Mouse (Mus musculus): ENCODE measurements around the gene Aldh2. TPM values are rescaled to one million over a fixed set of nuclear protein-coding genes. Genes with fewer than 3 reads are reported as not detected.
"Not testable (repeated sequence)": the region's sequence is repeated elsewhere in the genome, so short reads cannot be mapped to it uniquely, and the experiment has no call there.

Aldh2 gene
- 24.6 and 39.3 TPM in 2 replicates for polyA plus RNA-seq (2014; fragmentation: Nextera tagmentation; extraction: Ambion mirVana)

DNA sequence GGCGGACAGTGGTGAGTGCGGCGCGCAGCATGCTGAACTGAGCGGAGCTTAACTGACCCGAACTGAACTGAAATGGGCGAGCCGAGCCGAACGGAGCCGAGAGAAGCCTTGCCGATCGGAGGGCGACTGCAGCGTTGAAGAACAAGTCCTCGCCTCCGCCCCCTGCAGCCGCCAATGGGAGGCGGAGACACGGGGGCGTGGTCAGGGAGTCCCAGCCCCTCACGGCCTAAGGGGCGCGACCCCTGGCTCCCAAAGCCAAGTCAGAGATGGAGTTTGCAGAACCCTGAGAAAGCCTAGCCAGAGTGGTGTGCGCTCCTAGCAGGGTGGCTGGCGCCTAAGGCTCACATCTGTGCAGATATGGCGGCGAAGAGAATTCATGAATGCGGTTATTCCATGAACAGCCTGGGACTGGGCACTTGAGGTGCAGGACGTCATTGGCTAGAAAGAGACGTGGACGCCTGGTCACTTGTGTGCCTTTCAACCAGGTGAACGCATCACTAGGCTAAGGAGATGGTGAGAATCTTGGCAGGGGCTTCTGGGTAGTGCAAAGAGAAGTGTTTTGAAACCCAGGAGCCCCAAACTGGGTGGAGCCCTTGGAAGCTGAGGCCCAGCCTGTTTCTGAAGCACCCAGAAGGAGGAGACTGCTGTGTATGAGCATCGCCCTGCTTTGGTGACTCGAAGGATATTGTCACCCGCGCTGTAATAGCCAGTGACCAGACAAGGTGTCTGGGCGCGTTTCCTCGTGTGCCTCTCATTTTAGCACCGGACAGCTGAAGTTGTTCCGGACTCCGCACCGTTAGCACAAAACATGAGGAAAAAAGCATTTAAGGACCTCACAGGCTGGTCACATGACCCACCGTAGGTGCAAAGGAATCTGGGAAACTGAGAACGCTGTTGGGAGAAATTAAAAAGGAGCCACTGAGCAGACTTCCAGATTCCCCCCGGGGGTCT lies at the start of gene Aldh2:
Gene Aldh2, minus strand, starts transcription at position 374 of the 951 bp plus-strand sequence.
- H3K4me3 ChIP-seq (ENCODE audit: low read depth, low read length), result peak within 1 kb of the TSS; percentile 59
- peak within 1 kb of the TSS; percentile 94 for H3K4me2 ChIP-seq
- H3K27ac ChIP-seq (ENCODE audit: low read depth, low read length), result peak within 1 kb of the TSS; percentile 62
- no peaks in the 10 kb centered on the region for H3K9me3 ChIP-seq (replicated peaks; ENCODE audit: control insufficient read depth, low read length)
- H3K27me3 ChIP-seq (ENCODE audit: control insufficient read depth, insufficient read depth, low read length), result peaks cover 4% of the 10 kb centered on the region
- H3K4me1 ChIP-seq (ENCODE audit: control insufficient read depth, insufficient read depth, low read length), result peaks cover 14% of the 10 kb centered on the region
- peak within 1 kb of the TSS; percentile 76 for H3K9ac ChIP-seq (ENCODE audit: low read depth, low read length)
- H3K36me3 ChIP-seq (ENCODE audit: control insufficient read depth, insufficient read depth, low read length), result no peaks in the 10 kb centered on the region
- WGBS (ENCODE audit: insufficient replicate concordance), result 3% methylated on average over 47 of the region's 47 CpGs
- ATAC-seq (replicated peaks; ENCODE audit: insufficient number of reproducible peaks, low FRiP score, low TSS enrichment), result peak; percentile 85

DNA sequence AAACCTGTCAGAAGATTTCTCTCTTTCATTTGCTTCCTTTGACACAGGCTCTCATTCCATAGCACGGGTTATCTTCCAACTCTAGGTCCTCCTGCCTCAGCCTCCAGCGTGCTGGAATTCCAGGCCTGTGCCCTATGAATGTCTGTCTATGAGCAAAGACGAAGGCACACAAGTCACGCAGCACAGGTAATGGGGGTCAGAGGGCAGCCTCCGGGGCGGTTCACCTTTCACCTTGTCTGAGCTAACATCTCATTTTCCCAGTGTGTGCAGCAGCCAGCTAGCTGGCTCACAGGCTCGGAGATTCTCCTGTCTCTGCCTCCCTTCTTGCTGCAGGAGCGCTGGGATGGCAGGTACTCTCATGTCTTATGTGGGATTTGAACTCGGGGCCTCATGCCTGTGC lies 46.0 kb upstream of the Aldh2 start:
- ATAC-seq (replicated peaks; ENCODE audit: insufficient number of reproducible peaks, low FRiP score, low TSS enrichment), result no peak

DNA sequence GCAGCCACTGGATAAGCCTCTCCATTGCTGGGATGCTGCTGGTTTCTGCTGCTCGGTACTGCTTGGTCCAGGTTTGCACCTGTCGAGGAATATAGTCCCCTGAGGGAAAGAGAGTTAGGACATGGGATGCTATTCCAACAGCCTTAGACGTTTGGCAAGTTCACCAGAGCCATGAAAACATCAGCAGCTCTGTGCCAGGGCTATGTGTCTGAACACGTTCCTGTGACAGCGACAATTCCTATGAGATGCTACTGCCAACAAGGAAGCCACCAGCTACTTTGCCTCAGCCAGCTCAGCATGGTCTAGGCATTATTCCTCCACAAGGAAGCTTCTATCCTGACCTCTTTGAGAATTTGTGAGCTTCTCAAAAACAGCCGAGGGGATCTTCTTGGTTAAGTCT lies 43.7 kb upstream of the Aldh2 start:
- Histone ChIP-seq H3K9me3 (replicated peaks; ENCODE audit: control insufficient read depth, low read length) (no peaks in the 10 kb centered on the region), H3K36me3 (ENCODE audit: control insufficient read depth, insufficient read depth, low read length) (no peaks in the 10 kb centered on the region), H3K4me2 (no peak overlapping the region), H3K27me3 (ENCODE audit: control insufficient read depth, insufficient read depth, low read length) (no peaks in the 10 kb centered on the region), H3K27ac (ENCODE audit: low read depth, low read length) (no peak overlapping the region), H3K9ac (ENCODE audit: low read depth, low read length) (no peak overlapping the region), H3K4me3 (ENCODE audit: low read depth, low read length) (no peak overlapping the region), H3K4me1 (ENCODE audit: control insufficient read depth, insufficient read depth, low read length) (no peaks in the 10 kb centered on the region)
- ATAC-seq (replicated peaks; ENCODE audit: insufficient number of reproducible peaks, low FRiP score, low TSS enrichment), result no peak
- WGBS (ENCODE audit: insufficient replicate concordance), result 77% methylated on average over 6 of the region's 6 CpGs

More for the DNA sequence above, 46.0 kb upstream of the Aldh2 start:
- WGBS (ENCODE audit: insufficient replicate concordance), result 86% methylated on average over 9 of the region's 9 CpGs
- Histone ChIP-seq H3K4me3 (ENCODE audit: low read depth, low read length) (no peak overlapping the region), H3K9ac (ENCODE audit: low read depth, low read length) (no peak overlapping the region), H3K36me3 (ENCODE audit: control insufficient read depth, insufficient read depth, low read length) (no peaks in the 10 kb centered on the region), H3K27ac (ENCODE audit: low read depth, low read length) (no peak overlapping the region), H3K9me3 (replicated peaks; ENCODE audit: control insufficient read depth, low read length) (no peaks in the 10 kb centered on the region), H3K27me3 (ENCODE audit: control insufficient read depth, insufficient read depth, low read length) (no peaks in the 10 kb centered on the region), H3K4me1 (ENCODE audit: control insufficient read depth, insufficient read depth, low read length) (no peaks in the 10 kb centered on the region), H3K4me2 (no peak overlapping the region)

DNA sequence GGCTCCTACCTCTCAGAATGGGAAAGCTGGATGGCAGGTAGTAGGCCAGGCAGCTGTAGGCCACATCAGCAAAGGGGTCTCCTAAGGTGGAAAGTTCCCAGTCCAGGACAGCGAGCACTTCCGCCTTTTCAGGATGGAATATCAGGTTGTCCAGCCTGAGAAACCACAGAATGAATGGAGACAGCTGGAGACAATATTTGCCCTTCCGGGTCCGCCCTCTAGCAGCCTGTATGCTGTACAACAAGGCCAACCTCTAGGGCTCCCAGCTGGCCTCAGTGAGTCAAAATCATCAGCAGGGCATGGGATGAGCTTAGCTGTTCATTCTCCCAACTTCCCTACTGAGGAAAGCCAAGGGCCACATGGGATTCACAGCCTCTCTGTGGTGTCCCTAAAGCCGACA lies 41.0 kb upstream of the Aldh2 start:
- H3K4me1 ChIP-seq (ENCODE audit: control insufficient read depth, insufficient read depth, low read length), result no peaks in the 10 kb centered on the region
- no peak overlapping the region for H3K4me3 ChIP-seq (ENCODE audit: low read depth, low read length)
- no peak overlapping the region for H3K4me2 ChIP-seq
- no peak for ATAC-seq (replicated peaks; ENCODE audit: insufficient number of reproducible peaks, low FRiP score, low TSS enrichment)
- H3K27ac ChIP-seq (ENCODE audit: low read depth, low read length), result no peak overlapping the region
- no peaks in the 10 kb centered on the region for H3K9me3 ChIP-seq (replicated peaks; ENCODE audit: control insufficient read depth, low read length)
- no peaks in the 10 kb centered on the region for H3K36me3 ChIP-seq (ENCODE audit: control insufficient read depth, insufficient read depth, low read length)
- WGBS (ENCODE audit: insufficient replicate concordance), result 79% methylated on average over 5 of the region's 5 CpGs
- no peaks in the 10 kb centered on the region for H3K27me3 ChIP-seq (ENCODE audit: control insufficient read depth, insufficient read depth, low read length)
- no peak overlapping the region for H3K9ac ChIP-seq (ENCODE audit: low read depth, low read length)

DNA sequence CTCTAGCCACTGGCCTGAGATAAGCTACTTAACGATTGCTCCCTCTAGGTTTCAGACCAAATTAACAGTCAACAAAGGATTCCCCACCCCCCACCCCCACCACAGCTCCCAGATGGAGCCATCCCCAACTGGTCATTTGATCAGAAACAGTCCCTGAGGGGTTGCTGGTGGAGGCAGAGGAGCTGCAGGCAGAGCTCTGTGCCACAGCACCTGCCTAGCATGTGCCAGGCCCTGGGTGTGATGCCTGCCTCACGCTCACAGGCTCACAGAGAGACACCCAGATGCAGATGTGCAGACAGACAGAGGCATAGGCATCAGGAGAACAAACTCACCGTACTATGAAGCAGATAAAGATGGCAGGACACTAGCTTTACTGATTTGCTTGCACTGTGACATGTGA lies 39.2 kb upstream of the Aldh2 start:
- H3K4me2 ChIP-seq, result no peak overlapping the region
- no peaks in the 10 kb centered on the region for H3K9me3 ChIP-seq (replicated peaks; ENCODE audit: control insufficient read depth, low read length)
- no peak overlapping the region for H3K27ac ChIP-seq (ENCODE audit: low read depth, low read length)
- 28% methylated on average over 3 of the region's 3 CpGs for WGBS (ENCODE audit: insufficient replicate concordance)
- H3K4me3 ChIP-seq (ENCODE audit: low read depth, low read length), result no peak overlapping the region
- no peaks in the 10 kb centered on the region for H3K27me3 ChIP-seq (ENCODE audit: control insufficient read depth, insufficient read depth, low read length)
- H3K9ac ChIP-seq (ENCODE audit: low read depth, low read length), result no peak overlapping the region
- ATAC-seq (replicated peaks; ENCODE audit: insufficient number of reproducible peaks, low FRiP score, low TSS enrichment), result no peak
- no peaks in the 10 kb centered on the region for H3K4me1 ChIP-seq (ENCODE audit: control insufficient read depth, insufficient read depth, low read length)
- no peaks in the 10 kb centered on the region for H3K36me3 ChIP-seq (ENCODE audit: control insufficient read depth, insufficient read depth, low read length)

DNA sequence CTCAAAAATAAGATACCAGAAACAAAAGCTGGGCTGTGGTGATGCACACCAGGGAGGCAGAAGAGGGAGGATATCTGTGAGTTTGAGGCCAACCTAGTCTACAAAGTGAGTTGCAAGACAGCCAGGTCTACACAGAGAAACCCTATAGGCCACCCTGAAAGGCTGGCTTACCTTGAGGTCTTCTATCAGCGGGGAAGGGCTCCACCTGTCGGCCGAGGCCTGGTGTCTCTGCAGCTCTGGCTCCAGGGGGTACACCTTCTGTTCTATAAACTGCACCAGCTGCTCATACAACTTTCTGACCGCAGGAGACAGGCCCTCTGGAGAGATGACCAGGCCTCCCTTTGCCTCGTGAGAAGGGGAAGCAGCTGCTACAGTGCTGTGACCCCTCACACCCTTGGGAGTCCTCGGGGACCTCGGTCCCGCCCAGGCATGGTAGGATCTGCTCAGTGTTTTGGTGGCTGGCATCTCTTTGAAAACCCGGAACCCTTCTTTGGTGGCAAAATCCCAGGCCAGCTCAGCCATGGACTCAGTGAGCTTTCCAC lies 37.6 kb upstream of the Aldh2 start:
- not testable (repeated sequence) for H3K4me2 ChIP-seq; H3K4me3 ChIP-seq (ENCODE audit: low read depth, low read length); ATAC-seq (replicated peaks; ENCODE audit: insufficient number of reproducible peaks, low FRiP score, low TSS enrichment); H3K36me3 ChIP-seq (ENCODE audit: control insufficient read depth, insufficient read depth, low read length); H3K27me3 ChIP-seq (ENCODE audit: control insufficient read depth, insufficient read depth, low read length); H3K27ac ChIP-seq (ENCODE audit: low read depth, low read length); H3K9ac ChIP-seq (ENCODE audit: low read depth, low read length); H3K4me1 ChIP-seq (ENCODE audit: control insufficient read depth, insufficient read depth, low read length); H3K9me3 ChIP-seq (replicated peaks; ENCODE audit: control insufficient read depth, low read length)
- 58% methylated on average over 8 of the region's 9 CpGs for WGBS (ENCODE audit: insufficient replicate concordance)

DNA sequence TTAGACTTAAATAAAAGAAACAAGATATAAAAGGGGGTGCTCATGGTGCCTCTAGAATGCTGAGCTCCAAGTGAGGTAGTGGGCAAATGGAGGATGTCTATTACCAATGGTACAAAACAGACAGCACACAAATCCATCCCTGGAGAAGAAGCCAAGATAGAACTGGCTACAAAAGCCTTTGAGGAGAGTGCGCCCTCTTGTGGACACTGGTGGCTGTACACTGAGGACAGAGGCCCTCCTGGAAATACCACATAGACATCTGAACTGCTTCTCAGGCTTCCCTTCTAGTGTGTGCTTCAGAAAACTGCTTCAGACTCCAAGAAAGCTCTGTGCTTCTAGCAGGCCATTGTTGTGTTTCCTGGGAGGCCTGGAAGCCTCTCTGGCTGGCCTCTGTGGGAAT lies 34.2 kb upstream of the Aldh2 start:
- Histone ChIP-seq H3K4me1 (ENCODE audit: control insufficient read depth, insufficient read depth, low read length) (no peaks in the 10 kb centered on the region), H3K4me3 (ENCODE audit: low read depth, low read length) (no peak overlapping the region), H3K4me2 (no peak overlapping the region), H3K9ac (ENCODE audit: low read depth, low read length) (no peak overlapping the region), H3K27ac (ENCODE audit: low read depth, low read length) (no peak overlapping the region), H3K36me3 (ENCODE audit: control insufficient read depth, insufficient read depth, low read length) (no peaks in the 10 kb centered on the region), H3K27me3 (ENCODE audit: control insufficient read depth, insufficient read depth, low read length) (no peaks in the 10 kb centered on the region), H3K9me3 (replicated peaks; ENCODE audit: control insufficient read depth, low read length) (no peaks in the 10 kb centered on the region)
- 0% methylated on average over 1 of the region's 1 CpGs for WGBS (ENCODE audit: insufficient replicate concordance)
- no peak for ATAC-seq (replicated peaks; ENCODE audit: insufficient number of reproducible peaks, low FRiP score, low TSS enrichment)

DNA sequence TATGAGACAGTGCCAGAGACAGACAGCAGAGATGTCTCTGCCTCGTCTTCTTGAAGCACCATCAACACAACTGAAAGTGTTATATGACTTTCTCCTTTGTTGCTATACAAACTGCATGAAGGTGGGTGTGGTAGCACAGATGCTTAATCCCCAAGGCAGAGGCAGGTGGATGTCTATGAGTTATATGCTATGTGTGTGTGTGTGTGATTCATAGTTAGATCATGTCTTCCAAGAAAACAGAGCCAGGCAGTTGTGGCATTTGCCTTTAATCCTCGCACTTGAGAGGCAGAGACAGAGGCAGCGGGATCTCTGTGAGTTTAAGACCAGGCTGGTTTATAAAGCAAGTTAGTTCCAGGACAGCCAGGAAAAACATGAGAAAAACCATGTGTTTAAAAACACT lies 29.6 kb upstream of the Aldh2 start:
- 85% methylated on average over 3 of the region's 3 CpGs for WGBS (ENCODE audit: insufficient replicate concordance)
- Histone ChIP-seq H3K9me3 (replicated peaks; ENCODE audit: control insufficient read depth, low read length) (no peaks in the 10 kb centered on the region), H3K4me2 (no peak overlapping the region), H3K27ac (ENCODE audit: low read depth, low read length) (no peak overlapping the region), H3K9ac (ENCODE audit: low read depth, low read length) (no peak overlapping the region), H3K36me3 (ENCODE audit: control insufficient read depth, insufficient read depth, low read length) (no peaks in the 10 kb centered on the region), H3K4me1 (ENCODE audit: control insufficient read depth, insufficient read depth, low read length) (peaks cover 5% of the 10 kb centered on the region; the same call in 1 of the 2 replicates), H3K27me3 (ENCODE audit: control insufficient read depth, insufficient read depth, low read length) (no peaks in the 10 kb centered on the region), H3K4me3 (ENCODE audit: low read depth, low read length) (no peak overlapping the region)
- ATAC-seq (replicated peaks; ENCODE audit: insufficient number of reproducible peaks, low FRiP score, low TSS enrichment), result no peak
